Mouse (Mus musculus) left cerebral cortex, adult 8-10 months (tissue): ENCODE measurements at regions not wholly inside any gene's neighbourhood (a gene's known extent, or its start where the extent isn't known, plus 50 kb on each side); places are given as distances from the start of the nearest gene placed in this dataset.

ENCODE experiments used
- DNase-seq, 2 experiments: peaks; one replicate each; pipeline ENCODE4 v3.0.0; 2022; ENCODE audit warnings: low spot score in 2 of 2

- no peak for DNase-seq
Measured at GRCm38 (mm10) chr8:8931746-8932145, 241.4 kb upstream of the Arglu1 start.

- no peak for DNase-seq
Measured at GRCm38 (mm10) chr8:8928074-8928862, 237.9 kb upstream of the Arglu1 start.

- no peak for DNase-seq
Measured at GRCm38 (mm10) chr8:8921446-8921845, 231.1 kb upstream of the Arglu1 start.

- DNase-seq, result no peak
Measured at GRCm38 (mm10) chr8:8919582-8920503, 229.5 kb upstream of the Arglu1 start.

GRCm38 (mm10) chr8:8919040-8919439 lies 228.7 kb upstream of the Arglu1 start:
- DNase-seq, result no peak

GRCm38 (mm10) chr8:8907478-8908165 lies 217.3 kb upstream of the Arglu1 start:
- DNase-seq, result no peak

- DNase-seq, result no peak
Measured at GRCm38 (mm10) chr8:8892996-8893395, 202.7 kb upstream of the Arglu1 start.

- DNase-seq, result no peak
Measured at GRCm38 (mm10) chr8:8877286-8877685, 187.0 kb upstream of the Arglu1 start.

- no peak for DNase-seq
Measured at GRCm38 (mm10) chr8:8876879-8877278, 186.6 kb upstream of the Arglu1 start.

- no peak for DNase-seq
Measured at GRCm38 (mm10) chr8:8876469-8876868, 186.1 kb upstream of the Arglu1 start.

- no peak for DNase-seq
Measured at GRCm38 (mm10) chr8:8871938-8872337, 181.6 kb upstream of the Arglu1 start.

GRCm38 (mm10) chr8:8871039-8871438 lies 180.7 kb upstream of the Arglu1 start:
- DNase-seq, result no peak

GRCm38 (mm10) chr8:8870487-8870886 lies 180.2 kb upstream of the Arglu1 start:
- DNase-seq, result no peak

- DNase-seq, result no peak
Measured at GRCm38 (mm10) chr8:8869338-8869737, 179.0 kb upstream of the Arglu1 start.

GRCm38 (mm10) chr8:8867924-8868323 lies 177.6 kb upstream of the Arglu1 start:
- DNase-seq, result no peak

- no peak for DNase-seq
Measured at GRCm38 (mm10) chr8:8867126-8867777, 176.9 kb upstream of the Arglu1 start.

- no peak for DNase-seq
Measured at GRCm38 (mm10) chr8:8862767-8863166, 172.4 kb upstream of the Arglu1 start.

GRCm38 (mm10) chr8:8861331-8861940 lies 171.1 kb upstream of the Arglu1 start:
- DNase-seq, result no peak

- DNase-seq, result no peak
Measured at GRCm38 (mm10) chr8:8858636-8859035, 168.3 kb upstream of the Arglu1 start.

GRCm38 (mm10) chr8:8852656-8853366 lies 162.5 kb upstream of the Arglu1 start:
- DNase-seq, result no peak
